Mouse (Mus musculus): ENCODE measurements around the gene Fiz1. TPM values are rescaled to one million over a fixed set of nuclear protein-coding genes. Genes with fewer than 3 reads are reported as not detected.
A peak's percentile ranks its signal among the peaks of the same experiment; 100 is the strongest.
"Not testable (repeated sequence)": the region's sequence is repeated elsewhere in the genome, so short reads cannot be mapped to it uniquely, and the experiment has no call there.

Gene Fiz1
- polyA plus RNA-seq, 1 experiment, result 3.5 TPM

GRCm38 (mm10) chr7:5030554-5031275 lies 16.2 kb upstream of the Fiz1 start:
- no peak overlapping the region for H3K4me3 ChIP-seq (replicated peaks)
- peaks cover 71% of the 10 kb centered on the region for H3K36me3 ChIP-seq (ENCODE audit: control insufficient read depth)
- peaks cover 37% of the 10 kb centered on the region for H3K9me3 ChIP-seq (ENCODE audit: control insufficient read depth, low read length)
- TF ChIP-seq TAL1 (IDR thresholded peaks at IDR 0.05; ENCODE audit: low read length) (no peak), GATA1 (IDR thresholded peaks at IDR 0.05; ENCODE audit: low read length) (no peak)
- H3K27me3 ChIP-seq (ENCODE audit: control insufficient read depth), result peaks cover 14% of the 10 kb centered on the region; the same call in 1 of the 2 replicates
- H3K4me1 ChIP-seq (ENCODE audit: control insufficient read depth), result peaks cover 1% of the 10 kb centered on the region; the same call in 1 of the 2 replicates

GRCm38 (mm10) chr7:5029946-5030345 lies 15.4 kb upstream of the Fiz1 start:
- H3K9me3 ChIP-seq (ENCODE audit: control insufficient read depth, low read length), result peaks cover 35% of the 10 kb centered on the region
- H3K4me1 ChIP-seq (ENCODE audit: control insufficient read depth), result no peaks in the 10 kb centered on the region
- H3K36me3 ChIP-seq (ENCODE audit: control insufficient read depth), result peaks cover 67% of the 10 kb centered on the region
- no peak overlapping the region for H3K4me3 ChIP-seq (replicated peaks)
- H3K27me3 ChIP-seq (ENCODE audit: control insufficient read depth), result peaks cover 14% of the 10 kb centered on the region; the same call in 1 of the 2 replicates
- TF ChIP-seq GATA1 (IDR thresholded peaks at IDR 0.05; ENCODE audit: low read length) (no peak), TAL1 (IDR thresholded peaks at IDR 0.05; ENCODE audit: low read length) (no peak)

GRCm38 (mm10) chr7:5029543-5029942 lies 15.0 kb upstream of the Fiz1 start:
- Histone ChIP-seq H3K4me3 (replicated peaks) (no peak overlapping the region), H3K9me3 (ENCODE audit: control insufficient read depth, low read length) (peaks cover 35% of the 10 kb centered on the region), H3K36me3 (ENCODE audit: control insufficient read depth) (peaks cover 70% of the 10 kb centered on the region), H3K4me1 (ENCODE audit: control insufficient read depth) (no peaks in the 10 kb centered on the region), H3K27me3 (ENCODE audit: control insufficient read depth) (peaks cover 14% of the 10 kb centered on the region; the same call in 1 of the 2 replicates)
- TF ChIP-seq TAL1 (IDR thresholded peaks at IDR 0.05; ENCODE audit: low read length) (no peak), GATA1 (IDR thresholded peaks at IDR 0.05; ENCODE audit: low read length) (no peak)

DNA sequence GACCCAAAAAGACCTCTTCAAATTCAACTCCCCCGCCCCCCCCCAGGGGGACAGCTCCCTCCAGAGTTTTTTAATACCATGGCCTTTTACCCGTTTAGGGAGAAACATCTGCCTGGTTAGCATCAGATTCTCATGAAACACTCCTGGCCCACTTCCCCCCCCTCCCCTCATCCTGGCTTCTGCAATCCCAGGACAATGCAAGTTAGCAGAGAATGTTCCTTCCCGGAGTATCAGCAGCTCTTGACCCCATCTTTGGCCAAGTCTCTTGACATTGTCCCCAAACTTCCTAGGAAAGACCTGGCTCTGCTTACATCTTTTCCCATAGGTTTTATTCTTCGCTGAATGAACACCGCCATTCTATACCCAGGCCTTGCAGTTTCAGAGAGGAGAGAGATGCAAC lies 6.7 kb upstream of the Fiz1 start:
- H3K36me3 ChIP-seq (ENCODE audit: control insufficient read depth), result peaks cover 52% of the 10 kb centered on the region

GRCm38 (mm10) chr7:5020685-5021084 lies 6.2 kb upstream of the Fiz1 start:
- H3K27me3 ChIP-seq (ENCODE audit: control insufficient read depth), result no peaks in the 10 kb centered on the region
- peak overlapping the region; percentile 87 for H3K4me3 ChIP-seq (replicated peaks)
- peaks cover 12% of the 10 kb centered on the region for H3K9me3 ChIP-seq (ENCODE audit: control insufficient read depth, low read length)
- peaks cover 50% of the 10 kb centered on the region for H3K36me3 ChIP-seq (ENCODE audit: control insufficient read depth)
- no peak for TF ChIP-seq GATA1 (IDR thresholded peaks at IDR 0.05; ENCODE audit: low read length)
- no peak for TF ChIP-seq TAL1 (IDR thresholded peaks at IDR 0.05; ENCODE audit: low read length)
- H3K4me1 ChIP-seq (ENCODE audit: control insufficient read depth), result peaks cover 56% of the 10 kb centered on the region

More for the DNA sequence above, 6.7 kb upstream of the Fiz1 start:
- Histone ChIP-seq H3K4me3 (replicated peaks) (peak overlapping the region; percentile 87), H3K27me3 (ENCODE audit: control insufficient read depth) (no peaks in the 10 kb centered on the region), H3K4me1 (ENCODE audit: control insufficient read depth) (peaks cover 50% of the 10 kb centered on the region), H3K9me3 (ENCODE audit: control insufficient read depth, low read length) (peaks cover 12% of the 10 kb centered on the region)
- TF ChIP-seq TAL1 (IDR thresholded peaks at IDR 0.05; ENCODE audit: low read length) (no peak), GATA1 (IDR thresholded peaks at IDR 0.05; ENCODE audit: low read length) (no peak)

GRCm38 (mm10) chr7:5020000-5020681 lies 5.6 kb upstream of the Fiz1 start, which contains the start of the genes Zfp865 and Ccdc106:
Zfp865 (plus strand) TSS chr7:5020376.
Ccdc106 (plus strand) TSS chr7:5020553.
- no peaks in the 10 kb centered on the region for H3K27me3 ChIP-seq (ENCODE audit: control insufficient read depth)
- H3K4me1 ChIP-seq (ENCODE audit: control insufficient read depth), result peaks cover 59% of the 10 kb centered on the region
- peaks cover 12% of the 10 kb centered on the region for H3K9me3 ChIP-seq (ENCODE audit: control insufficient read depth, low read length)
- H3K4me3 ChIP-seq (replicated peaks), result peak within 1 kb of the TSS; percentile 87
- H3K36me3 ChIP-seq (ENCODE audit: control insufficient read depth), result peaks cover 46% of the 10 kb centered on the region
- no peak for TF ChIP-seq GATA1 (IDR thresholded peaks at IDR 0.05; ENCODE audit: low read length)
- TF ChIP-seq TAL1 (IDR thresholded peaks at IDR 0.05; ENCODE audit: low read length), result no peak

DNA sequence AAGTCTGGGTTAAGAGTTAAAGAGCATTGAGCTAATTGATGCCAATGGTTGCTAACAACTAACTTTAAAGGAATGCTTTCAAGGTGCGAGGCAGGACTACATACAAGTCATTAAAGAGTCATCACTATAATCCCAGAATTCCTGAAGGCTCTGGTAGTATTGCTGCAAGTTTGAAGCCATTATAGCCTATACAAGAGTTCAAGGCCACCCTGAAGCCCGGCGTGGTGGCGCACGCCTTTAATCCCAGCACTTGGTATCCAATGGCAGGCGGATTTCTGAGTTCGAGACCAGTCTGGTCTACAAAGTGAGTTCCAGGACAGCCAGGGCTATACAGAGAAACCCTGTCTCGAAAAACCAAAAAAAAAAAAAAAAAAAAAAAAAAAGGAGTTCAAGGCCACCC lies 5.1 kb upstream of the Fiz1 start:
- peaks cover 61% of the 10 kb centered on the region for H3K4me1 ChIP-seq (ENCODE audit: control insufficient read depth)
- H3K36me3 ChIP-seq (ENCODE audit: control insufficient read depth), result peaks cover 43% of the 10 kb centered on the region
- peaks cover 12% of the 10 kb centered on the region for H3K9me3 ChIP-seq (ENCODE audit: control insufficient read depth, low read length)
- H3K4me3 ChIP-seq (replicated peaks), result peak overlapping the region; percentile 87
- H3K27me3 ChIP-seq (ENCODE audit: control insufficient read depth), result not testable (repeated sequence)

DNA sequence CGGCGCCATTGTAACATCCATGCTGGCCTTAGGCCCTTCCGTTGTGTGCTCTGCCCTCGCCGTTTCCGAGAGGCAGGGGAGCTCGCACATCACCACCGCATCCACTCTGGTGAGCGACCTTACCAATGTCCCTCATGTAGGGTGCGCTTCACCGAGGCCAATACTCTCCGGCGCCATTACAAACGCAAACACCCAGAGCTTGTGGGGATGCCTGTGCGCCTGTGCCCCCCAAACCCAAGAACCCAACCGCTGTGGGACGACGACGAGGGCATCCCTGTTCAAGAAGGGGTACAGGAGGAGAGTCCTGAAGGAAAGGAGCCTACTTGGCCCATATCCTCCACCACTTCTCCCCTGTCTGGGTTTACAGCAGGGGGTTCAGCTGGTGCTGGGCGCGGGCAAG lies 3.4 kb upstream of the Fiz1 start:
- Histone ChIP-seq H3K36me3 (ENCODE audit: control insufficient read depth) (peaks cover 30% of the 10 kb centered on the region), H3K9me3 (ENCODE audit: control insufficient read depth, low read length) (peaks cover 12% of the 10 kb centered on the region), H3K4me1 (ENCODE audit: control insufficient read depth) (peaks cover 74% of the 10 kb centered on the region), H3K4me3 (replicated peaks) (no peak overlapping the region), H3K27me3 (ENCODE audit: control insufficient read depth) (no peaks in the 10 kb centered on the region)
- TF ChIP-seq GATA1 (IDR thresholded peaks at IDR 0.05; ENCODE audit: low read length) (no peak), TAL1 (IDR thresholded peaks at IDR 0.05; ENCODE audit: low read length) (no peak)

DNA sequence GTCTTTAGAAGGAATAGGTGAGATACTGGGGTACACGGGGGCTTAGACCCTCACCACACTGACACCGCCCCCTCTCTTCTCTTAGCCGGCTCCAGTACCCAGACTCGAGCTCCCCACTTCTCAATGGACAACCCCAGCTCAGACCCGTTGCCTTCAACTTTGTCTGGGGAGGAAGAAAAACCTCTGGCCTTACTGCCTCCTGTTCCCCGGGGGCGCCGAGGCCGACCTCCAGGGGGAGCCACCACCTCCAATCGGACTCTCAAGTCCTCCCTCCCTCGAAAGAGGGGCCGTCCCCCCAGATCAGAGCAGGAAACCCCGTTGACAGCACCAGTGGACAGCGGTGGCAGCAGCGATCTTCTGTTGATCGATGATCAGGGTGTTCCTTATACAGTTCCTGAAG lies 2.9 kb upstream of the Fiz1 start:
- H3K4me3 ChIP-seq (replicated peaks), result no peak overlapping the region
- peaks cover 75% of the 10 kb centered on the region for H3K4me1 ChIP-seq (ENCODE audit: control insufficient read depth)
- H3K9me3 ChIP-seq (ENCODE audit: control insufficient read depth, low read length), result peaks cover 12% of the 10 kb centered on the region
- no peaks in the 10 kb centered on the region for H3K27me3 ChIP-seq (ENCODE audit: control insufficient read depth)
- TF ChIP-seq TAL1 (IDR thresholded peaks at IDR 0.05; ENCODE audit: low read length), result no peak
- no peak for TF ChIP-seq GATA1 (IDR thresholded peaks at IDR 0.05; ENCODE audit: low read length)
- peaks cover 30% of the 10 kb centered on the region for H3K36me3 ChIP-seq (ENCODE audit: control insufficient read depth)

All from erythroblast, embryonic 14.5 days (primary cell).